Mouse (Mus musculus) cortical plate, adult 2 months (tissue): ENCODE data around the gene Ldlrad3. TPM values are rescaled to one million over a fixed set of nuclear protein-coding genes. Genes with fewer than 3 reads are reported as not detected.

Experiments
- H3K27ac ChIP-seq: fragments of 200-500 bp; 2 replicates; pipeline ENCODE4 v1.5.1; 2012; ENCODE audit warnings: low read length, control low read depth, inconsistent platforms; ENCODE audit not compliant: insufficient read depth
- H3K4me1 ChIP-seq: fragments of 200-500 bp; 2 replicates; pipeline ENCODE4 v1.6.1; 2011; ENCODE audit warnings: low read length; ENCODE audit not compliant: control insufficient read depth, insufficient read depth
- H3K4me3 ChIP-seq: fragments of 200-500 bp; 2 replicates; pipeline ENCODE4 v1.5.1; 2011; ENCODE audit warnings: mild to moderate bottlenecking, low read length, control low read depth; ENCODE audit not compliant: insufficient read depth
- CTCF ChIP-seq: fragments of 200-500 bp; IDR thresholded peaks from 2 replicates; pipeline ENCODE4 v1.5.1; 2011; ENCODE audit warnings: mild to moderate bottlenecking, control low read depth, low read length; ENCODE audit not compliant: insufficient read depth; ENCODE audit errors: extremely low read depth
- POLR2A ChIP-seq: fragments of 200-500 bp; IDR thresholded peaks from 2 replicates; pipeline ENCODE4 v1.6.1; 2011; ENCODE audit warnings: mild to moderate bottlenecking, low read length, control low read depth; ENCODE audit not compliant: insufficient read depth; ENCODE audit errors: extremely low read depth
- polyA plus RNA-seq: library from polyadenylated mRNA; depleted of rRNA; stranded (reverse); fragments of >200 nt; gene quantifications from 2 replicates; pipeline ENCODE4 v1.2.3, GENCODE M21; 2012

Gene Ldlrad3
- polyA plus RNA-seq, 1 experiment: 8.7 TPM

DNA sequence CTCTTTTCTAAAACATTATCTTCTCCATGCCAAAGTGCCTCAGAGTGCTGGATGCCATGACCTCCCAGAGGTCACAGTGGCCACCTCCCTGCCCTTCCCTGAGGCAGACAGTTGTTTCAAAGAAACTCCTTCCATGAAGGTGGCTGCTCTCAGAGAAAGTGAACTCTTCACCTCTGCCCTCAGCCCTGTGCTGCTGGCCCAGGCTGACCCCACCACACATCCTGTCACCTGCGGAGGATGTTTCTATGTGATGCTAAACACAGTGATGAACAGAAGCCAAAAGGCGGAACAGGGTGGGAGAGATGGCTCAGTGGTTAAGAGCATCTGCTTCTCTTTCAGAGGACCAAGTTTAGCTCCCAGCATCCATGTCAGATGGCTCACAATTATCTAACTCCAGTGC lies 75.9 kb downstream of the Ldlrad3 start:
- Histone ChIP-seq H3K27ac (no peak overlapping the region), H3K4me1 (0 out of 2 replicates have a peak, but pooled peaks cover 4% of the 10 kb centered on the region), H3K4me3 (no peak overlapping the region)
- TF ChIP-seq CTCF: no peak
- no peak for TF ChIP-seq POLR2A

DNA sequence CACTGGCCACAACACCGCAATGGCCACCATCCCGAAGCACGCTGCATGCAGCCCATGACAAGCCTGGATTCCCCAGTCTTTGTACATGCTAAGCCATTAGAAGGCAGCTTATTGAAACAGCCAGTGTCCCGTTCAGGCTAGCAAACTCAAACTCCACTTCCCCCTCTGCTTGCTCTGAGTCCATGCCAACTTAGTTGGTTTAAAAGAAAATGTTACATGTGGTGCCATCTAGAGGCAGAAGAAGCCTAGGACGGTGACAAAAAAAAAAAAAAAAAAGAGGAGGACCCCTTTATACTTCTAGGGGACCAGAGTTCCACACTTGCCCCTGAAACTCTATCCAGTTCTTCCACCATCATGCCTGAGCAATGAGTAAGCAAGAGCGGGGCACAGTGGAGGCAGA lies 78.9 kb downstream of the Ldlrad3 start:
- Histone ChIP-seq H3K4me1 (peaks cover 4% of the 10 kb centered on the region; the same call in 1 of the 2 replicates), H3K27ac (no peak overlapping the region), H3K4me3 (no peak overlapping the region)
- TF ChIP-seq CTCF (peak; percentile 40; the same call in 1 of the 2 replicates), POLR2A (no peak)

DNA sequence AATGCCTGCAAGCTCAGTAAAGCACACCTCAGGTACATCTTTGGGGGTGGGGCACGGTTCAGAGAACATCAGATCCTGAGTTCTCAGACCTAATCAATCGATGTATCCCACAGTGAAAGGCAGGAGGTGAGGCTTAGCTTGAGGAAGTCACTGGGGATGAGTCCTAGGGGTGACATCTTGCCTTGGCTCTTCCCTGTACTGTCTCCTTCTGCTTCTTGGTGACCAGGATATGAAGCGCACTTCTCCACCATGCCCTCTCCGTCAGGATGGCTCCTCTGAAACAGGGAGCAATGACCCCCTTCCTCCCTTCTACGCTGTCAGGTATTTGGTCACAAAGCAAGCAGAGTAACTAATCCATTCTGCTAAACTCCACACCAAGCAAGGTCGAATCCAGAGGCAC lies 79.5 kb downstream of the Ldlrad3 start:
- Histone ChIP-seq H3K4me1 (peaks cover 2% of the 10 kb centered on the region; the same call in 1 of the 2 replicates), H3K27ac (no peak overlapping the region), H3K4me3 (no peak overlapping the region)
- no peak for TF ChIP-seq POLR2A
- TF ChIP-seq CTCF: no peak

DNA sequence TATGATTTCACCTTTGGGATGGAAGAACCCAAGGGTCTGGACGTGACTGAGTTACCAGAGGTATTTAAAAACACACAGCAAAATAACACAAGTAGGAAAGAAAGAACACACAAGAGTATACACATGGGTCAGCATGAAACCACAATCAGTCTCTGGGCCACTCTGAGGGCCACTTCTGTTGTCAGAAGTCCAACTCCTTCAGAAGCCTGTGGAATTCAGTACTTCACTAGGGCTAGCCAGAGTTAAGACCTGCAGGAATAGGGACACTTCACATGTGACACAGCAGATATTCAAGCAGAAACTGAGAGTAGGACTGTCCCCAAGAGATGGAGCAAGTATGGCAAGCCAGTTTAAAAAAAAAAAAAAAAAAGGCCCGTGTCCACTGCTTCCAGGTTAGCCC lies 80.7 kb downstream of the Ldlrad3 start:
- Histone ChIP-seq H3K27ac (no peak overlapping the region), H3K4me3 (no peak overlapping the region), H3K4me1 (peaks cover 2% of the 10 kb centered on the region; the same call in 1 of the 2 replicates)
- TF ChIP-seq POLR2A (no peak), CTCF (no peak)

DNA sequence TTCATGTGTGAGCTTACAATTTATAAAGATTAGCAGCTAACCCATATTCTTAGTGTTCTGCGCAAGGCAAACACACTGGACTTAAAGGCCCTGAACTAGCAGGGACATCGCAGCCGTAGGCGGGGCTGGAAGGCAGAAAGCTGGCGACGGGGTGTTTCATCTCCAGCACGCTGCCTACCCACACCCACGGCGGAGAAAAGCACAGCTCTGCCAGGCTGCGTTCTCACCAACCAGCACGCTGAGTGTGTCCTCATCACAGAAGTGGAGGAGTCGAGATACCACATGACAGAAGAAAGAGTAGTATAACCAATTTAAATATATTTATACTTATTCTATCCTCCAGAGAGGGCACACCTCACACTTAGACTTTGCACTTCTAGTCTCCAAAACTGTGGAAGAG lies 82.2 kb downstream of the Ldlrad3 start:
- Histone ChIP-seq H3K27ac (no peak overlapping the region), H3K4me3 (no peak overlapping the region), H3K4me1 (peaks cover 2% of the 10 kb centered on the region; the same call in 1 of the 2 replicates)
- no peak for TF ChIP-seq POLR2A
- no peak for TF ChIP-seq CTCF

DNA sequence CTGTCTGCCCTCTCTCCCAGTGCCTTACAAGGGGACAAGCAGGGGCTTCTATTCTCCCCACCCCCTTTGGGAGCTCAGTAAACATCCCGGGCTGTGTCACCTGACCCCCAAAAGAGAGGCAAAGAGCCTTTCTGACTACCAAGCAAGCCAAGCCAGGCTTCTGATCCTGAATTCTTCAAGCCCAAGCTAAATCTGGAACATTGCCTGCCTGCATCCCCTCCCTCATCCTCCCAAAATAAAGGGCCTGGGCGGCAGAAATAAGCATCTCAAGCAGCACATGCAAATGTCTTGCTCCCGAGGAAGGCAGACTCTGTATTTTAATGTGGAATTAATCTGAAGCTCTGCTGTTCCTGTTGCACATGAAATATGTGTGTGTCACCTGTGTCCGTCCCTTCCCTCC lies 85.7 kb downstream of the Ldlrad3 start:
- TF ChIP-seq CTCF: no peak
- TF ChIP-seq POLR2A: no peak
- Histone ChIP-seq H3K27ac (no peak overlapping the region), H3K4me3 (no peak overlapping the region), H3K4me1 (peaks cover 10% of the 10 kb centered on the region; the same call in 1 of the 2 replicates)

DNA sequence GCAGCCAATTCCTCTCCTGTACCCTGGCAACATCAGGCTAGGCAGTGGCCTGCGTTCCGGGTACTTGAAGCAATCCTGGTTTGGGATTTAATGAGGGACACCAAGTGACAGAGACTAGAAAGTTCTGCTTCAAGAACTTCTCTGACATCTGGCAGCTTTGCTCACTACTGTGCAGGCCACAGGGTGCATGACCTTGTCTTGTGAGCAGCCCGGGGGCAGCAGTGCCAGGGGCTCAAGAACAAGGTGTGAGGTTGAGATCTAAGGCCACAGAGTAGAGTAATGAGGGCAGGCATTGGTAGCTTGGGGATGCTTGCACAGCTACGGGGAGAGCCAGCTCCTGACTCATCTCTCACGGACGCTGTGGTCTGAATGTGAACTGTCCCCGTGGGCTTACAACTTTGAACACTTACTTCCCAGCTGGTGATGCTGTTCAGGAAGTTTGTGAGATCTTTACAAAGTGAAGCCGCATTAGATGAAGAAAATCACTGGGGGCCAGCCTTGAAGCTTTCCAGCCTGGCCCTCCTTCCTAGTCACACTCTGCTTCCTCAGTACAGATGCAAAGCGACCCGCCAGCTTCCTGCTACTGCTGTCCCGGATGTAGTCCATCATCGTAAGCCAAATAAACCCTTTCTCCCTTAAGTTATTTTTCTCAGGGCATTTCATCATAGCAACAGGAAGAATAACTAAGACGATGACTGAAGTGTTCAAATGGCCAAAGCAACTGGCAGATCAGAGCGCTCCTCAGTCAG lies 86.3 kb downstream of the Ldlrad3 start:
- Histone ChIP-seq H3K27ac (no peak overlapping the region), H3K4me1 (peaks cover 11% of the 10 kb centered on the region), H3K4me3 (no peak overlapping the region)
- TF ChIP-seq CTCF (no peak), POLR2A (no peak)

DNA sequence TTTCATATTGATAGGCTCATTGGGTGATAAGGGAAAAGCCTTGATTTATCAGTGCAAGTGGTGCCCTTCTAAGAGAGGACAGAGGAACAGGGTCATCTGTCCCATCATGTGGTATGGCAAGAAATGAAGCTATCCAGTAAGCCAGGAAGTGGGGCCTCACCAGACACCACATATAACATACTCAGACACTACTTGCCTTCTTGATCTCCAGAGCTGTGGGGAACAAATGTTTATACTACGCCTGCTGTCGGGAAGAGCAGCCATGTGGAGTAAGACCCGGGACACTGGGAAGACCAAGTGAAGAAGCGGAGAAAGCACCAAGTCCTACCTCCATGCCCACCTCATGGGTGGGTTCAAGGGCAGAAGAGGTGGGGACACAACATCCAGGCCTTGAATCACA lies 86.9 kb downstream of the Ldlrad3 start:
- no peak overlapping the region for H3K27ac ChIP-seq
- H3K4me1 ChIP-seq: peaks cover 12% of the 10 kb centered on the region
- H3K4me3 ChIP-seq: no peak overlapping the region
- TF ChIP-seq POLR2A (no peak), CTCF (no peak)

DNA sequence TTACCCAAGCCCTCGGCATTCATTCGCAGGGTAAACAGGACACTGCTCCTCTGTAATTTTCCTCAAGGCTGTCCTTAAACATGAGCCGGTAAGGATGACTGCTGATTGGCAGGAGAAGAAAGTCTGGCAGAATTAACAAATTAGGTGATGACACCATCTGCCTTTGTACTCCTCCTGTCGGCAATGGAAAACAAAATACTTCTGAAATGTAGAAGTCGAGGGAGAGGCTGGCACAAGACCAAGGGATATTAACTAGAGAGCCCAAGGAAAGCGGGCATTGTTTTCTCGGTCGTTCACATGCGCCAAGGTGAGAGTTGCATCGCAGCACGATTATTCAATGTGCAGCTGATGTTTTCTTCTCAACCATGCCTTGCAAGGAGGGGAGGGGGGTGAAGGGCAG lies 91.4 kb downstream of the Ldlrad3 start:
- Histone ChIP-seq H3K4me3 (no peak overlapping the region), H3K4me1 (peaks cover 15% of the 10 kb centered on the region), H3K27ac (no peak overlapping the region)
- TF ChIP-seq CTCF (no peak), POLR2A (no peak)

DNA sequence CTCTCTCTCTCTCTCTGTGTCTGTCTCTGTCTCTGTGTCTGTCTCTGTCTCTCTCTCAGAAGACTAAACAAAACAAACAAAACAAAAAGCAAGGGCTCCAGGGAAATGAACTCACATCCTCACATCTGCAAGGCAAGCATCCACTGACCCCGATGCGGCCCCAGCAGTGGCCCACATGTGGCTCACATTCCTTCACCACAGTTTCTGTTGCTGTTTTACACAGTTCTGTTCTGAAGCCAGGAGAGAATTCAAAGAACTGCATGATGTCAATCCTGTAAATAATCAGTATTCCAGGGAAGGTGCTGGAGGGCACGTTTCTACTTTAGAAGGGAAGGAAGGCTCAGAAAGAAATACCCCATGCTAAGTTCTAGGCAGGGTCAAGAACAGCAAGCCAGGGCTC lies 91.9 kb downstream of the Ldlrad3 start:
- Histone ChIP-seq H3K4me1 (peaks cover 15% of the 10 kb centered on the region), H3K27ac (no peak overlapping the region), H3K4me3 (no peak overlapping the region)
- TF ChIP-seq POLR2A (no peak), CTCF (no peak)
